Mouse (Mus musculus): ENCODE measurements around the gene Gm47791.

GRCm38 (mm10) chr1:82798304-82798703 is 27.3 kb upstream of the Gm47791 start:
- TF ChIP-seq CTCF (IDR thresholded peaks at IDR 0.05; ENCODE audit: extremely low read depth, insufficient read depth, low read length) = no peak
- no peak for TF ChIP-seq POLR2A (IDR thresholded peaks at IDR 0.05; ENCODE audit: extremely low read depth, insufficient read depth, low read length)
